Mouse (Mus musculus) layer of hippocampus, adult 11-12 months (tissue): ENCODE measurements at regions not wholly inside any gene's neighbourhood (a gene's known extent, or its start where the extent isn't known, plus 50 kb on each side); places are given as distances from the start of the nearest gene placed in this dataset.
A peak's percentile ranks its signal among the peaks of the same experiment; 100 is the strongest.

Experiments used
- DNase-seq: peaks from one replicate; pipeline ENCODE4 v3.0.0; 2022; ENCODE audit warnings: low spot score

DNA sequence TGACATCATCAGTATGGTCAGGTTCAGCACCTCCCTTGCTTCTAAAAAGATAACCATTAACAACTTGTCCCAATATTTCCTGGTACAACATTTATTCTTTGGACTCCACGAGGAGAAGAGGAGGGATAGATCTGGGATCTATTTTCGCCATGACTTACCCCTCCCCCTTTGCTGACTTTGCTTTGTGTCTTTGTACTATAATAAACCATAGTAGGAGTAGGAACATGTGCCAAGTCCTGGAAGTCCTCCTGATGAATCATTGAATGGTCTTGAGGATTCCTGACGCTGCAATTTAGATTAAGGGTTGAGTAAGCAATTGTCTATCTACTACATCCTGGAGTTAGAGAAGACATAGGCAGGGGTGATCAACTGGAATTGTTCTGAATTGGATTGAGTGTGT, 71.2 kb downstream of the Rbm11 start:
- no peak for DNase-seq

DNA sequence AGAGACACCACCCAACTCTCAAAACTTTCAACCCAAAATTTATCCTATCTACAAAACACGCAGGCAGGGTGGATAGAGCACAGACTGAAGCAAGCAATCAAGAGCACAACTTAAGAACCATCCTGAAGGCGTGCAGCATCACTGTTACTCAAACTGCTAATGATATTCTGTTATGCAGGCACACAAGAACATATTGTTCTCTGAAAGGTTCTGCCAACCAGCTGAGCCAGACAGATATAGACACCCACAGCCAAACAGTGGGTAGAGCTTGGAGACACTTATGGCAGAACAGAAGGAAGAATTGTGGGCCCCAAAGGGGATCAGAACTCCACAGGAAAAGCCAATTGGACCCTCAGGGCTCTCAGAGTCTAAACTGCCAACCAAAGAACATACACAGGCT, 74.9 kb downstream of the Rbm11 start:
- peak; percentile 43 for DNase-seq

DNA sequence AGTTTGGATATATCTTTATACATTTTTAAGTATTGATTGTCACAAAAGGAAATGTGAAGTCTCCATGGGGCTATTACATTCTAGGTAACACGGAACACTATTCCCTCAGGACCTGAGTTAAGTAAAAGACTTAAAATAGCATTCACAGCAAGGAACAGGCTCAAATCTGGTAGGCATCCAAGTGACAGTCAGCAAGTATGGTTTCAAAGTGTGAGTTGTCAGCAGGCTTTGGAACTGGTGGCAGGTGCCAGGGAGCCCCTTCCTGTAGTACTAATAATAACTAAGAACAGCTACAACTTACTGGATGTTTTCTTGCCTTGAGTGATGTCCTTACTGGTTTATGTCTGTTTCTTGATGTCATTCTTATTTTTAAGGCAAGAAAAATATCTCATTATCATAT, 79.5 kb downstream of the Rbm11 start:
- DNase-seq: no peak

DNA sequence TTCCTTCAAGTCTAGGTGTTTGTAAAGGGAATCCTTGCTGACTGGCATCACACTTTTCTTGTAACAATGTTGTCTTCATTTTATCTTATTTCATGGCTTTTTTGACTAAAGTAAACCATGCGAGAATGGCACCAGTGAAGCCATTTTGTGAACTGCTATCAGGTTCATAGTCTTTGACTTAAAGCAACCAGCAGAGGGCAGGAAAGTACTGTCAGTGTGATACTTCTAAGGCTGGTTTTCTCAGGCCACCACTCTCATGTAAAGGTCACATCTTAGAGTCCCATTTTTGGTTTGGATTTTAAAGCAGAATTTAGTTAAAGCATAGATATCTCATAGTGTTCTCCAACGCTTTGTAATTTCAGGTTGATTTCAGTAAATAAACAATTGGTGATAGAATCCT, 83.2 kb downstream of the Rbm11 start:
- DNase-seq: peak; percentile 13

DNA sequence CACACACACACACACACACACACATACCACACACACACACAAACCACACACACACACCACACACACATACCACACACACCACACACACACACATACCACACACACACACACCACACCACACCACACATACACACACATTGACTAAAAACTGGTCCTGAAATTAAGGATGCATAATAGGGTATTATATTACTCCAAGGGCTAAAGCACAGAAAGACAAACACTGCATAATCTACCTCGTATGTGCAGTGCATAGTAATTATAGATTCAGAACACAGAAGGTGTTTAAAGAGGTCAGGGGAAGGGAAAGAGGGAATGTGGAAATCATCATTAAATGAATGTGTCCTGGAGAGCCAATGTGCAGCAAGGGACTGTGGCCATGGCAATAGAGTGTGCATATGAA, 84.5 kb downstream of the Rbm11 start:
- DNase-seq: no peak
